Mouse (Mus musculus): ENCODE results near the gene Shisa8. TPM values are rescaled to one million over a fixed set of nuclear protein-coding genes. Genes with fewer than 3 reads are reported as not detected.

Shisa8 gene
- total and polyA plus RNA-seq, 2 experiments from 2014 or later, result 0.07 to 7.5 TPM

DNA sequence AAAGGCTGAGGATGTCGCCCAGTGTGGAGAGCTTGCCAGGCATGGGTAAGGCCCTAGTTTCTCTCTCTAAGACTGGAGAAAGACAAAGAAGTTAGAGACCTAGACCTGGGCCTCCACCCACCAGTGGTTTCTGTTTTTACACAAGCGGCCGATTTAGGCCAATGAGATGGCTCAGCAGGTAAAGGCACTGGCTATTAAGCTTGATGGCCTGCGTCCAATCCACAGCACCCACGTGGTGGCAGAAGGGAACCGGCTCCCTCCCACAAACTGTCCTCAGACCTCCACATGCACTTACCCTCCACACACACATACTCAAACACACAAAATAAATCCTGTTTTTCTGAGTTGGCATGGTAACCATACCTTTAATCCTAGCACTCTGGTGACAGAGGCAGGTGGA is 10.5 kb downstream of the Shisa8 start:
- Histone ChIP-seq H3K36me3 (replicated peaks; ENCODE audit: control insufficient read depth, insufficient read depth, low read length) (peaks cover 79% of the 10 kb centered on the region), H3K27me3 (ENCODE audit: control insufficient read depth, insufficient read depth, low read length) (0 out of 2 replicates have a peak, but pooled peaks cover 3% of the 10 kb centered on the region), H3K4me3 (ENCODE audit: low read depth, low read length) (no peak overlapping the region), H3K27ac (ENCODE audit: low read depth) (no peak overlapping the region), H3K9ac (replicated peaks; ENCODE audit: low read depth, low read length) (no peak overlapping the region), H3K4me2 (ENCODE audit: low read depth, low read length) (no peak overlapping the region), H3K4me1 (ENCODE audit: control insufficient read depth, insufficient read depth) (peaks cover 14% of the 10 kb centered on the region; the same call in 1 of the 2 replicates), H3K9me3 (replicated peaks; ENCODE audit: control insufficient read depth, low read length) (no peaks in the 10 kb centered on the region)
- DNase-seq (ENCODE audit: low spot score), result no peak
- WGBS, result 92% methylated on average over 6 of the region's 6 CpGs
- no peak for ATAC-seq (ENCODE audit: insufficient read depth, low read depth)
- TF ChIP-seq EP300 (IDR thresholded peaks at IDR 0.05; ENCODE audit: low read depth) (no peak), CTCF (IDR thresholded peaks at IDR 0.05; ENCODE audit: low read depth) (no peak)

- Histone ChIP-seq H3K9ac (replicated peaks; ENCODE audit: low read depth, low read length) (no peak overlapping the region), H3K36me3 (replicated peaks; ENCODE audit: control insufficient read depth, insufficient read depth, low read length) (peaks cover 96% of the 10 kb centered on the region), H3K9me3 (replicated peaks; ENCODE audit: control insufficient read depth, low read length) (no peaks in the 10 kb centered on the region), H3K4me1 (ENCODE audit: control insufficient read depth, insufficient read depth) (no peaks in the 10 kb centered on the region), H3K4me3 (ENCODE audit: low read depth, low read length) (no peak overlapping the region), H3K27me3 (ENCODE audit: control insufficient read depth, insufficient read depth, low read length) (no peaks in the 10 kb centered on the region), H3K4me2 (ENCODE audit: low read depth, low read length) (no peak overlapping the region), H3K27ac (ENCODE audit: low read depth) (no peak overlapping the region)
- TF ChIP-seq EP300 (IDR thresholded peaks at IDR 0.05; ENCODE audit: low read depth) (no peak), CTCF (IDR thresholded peaks at IDR 0.05; ENCODE audit: low read depth) (no peak)
- DNase-seq (ENCODE audit: low spot score), result no peak
- 86% methylated on average over 12 of the region's 12 CpGs for WGBS
- ATAC-seq (ENCODE audit: insufficient read depth, low read depth), result no peak
Measured at GRCm38 (mm10) chr15:82199546-82199945, 13.1 kb downstream of the Shisa8 start.

GRCm38 (mm10) chr15:82198342-82198741 is 14.3 kb downstream of the Shisa8 start:
- no peak overlapping the region for H3K9ac ChIP-seq (replicated peaks; ENCODE audit: low read depth, low read length)
- no peaks in the 10 kb centered on the region for H3K27me3 ChIP-seq (ENCODE audit: control insufficient read depth, insufficient read depth, low read length)
- H3K4me3 ChIP-seq (ENCODE audit: low read depth, low read length), result no peak overlapping the region
- DNase-seq (ENCODE audit: low spot score), result no peak
- peaks cover 97% of the 10 kb centered on the region for H3K36me3 ChIP-seq (replicated peaks; ENCODE audit: control insufficient read depth, insufficient read depth, low read length)
- 80% methylated on average over 7 of the region's 7 CpGs for WGBS
- no peak for ATAC-seq (ENCODE audit: insufficient read depth, low read depth)
- H3K4me2 ChIP-seq (ENCODE audit: low read depth, low read length), result no peak overlapping the region
- no peak for TF ChIP-seq EP300 (IDR thresholded peaks at IDR 0.05; ENCODE audit: low read depth)
- no peak for TF ChIP-seq CTCF (IDR thresholded peaks at IDR 0.05; ENCODE audit: low read depth)
- H3K27ac ChIP-seq (ENCODE audit: low read depth), result no peak overlapping the region
- no peaks in the 10 kb centered on the region for H3K9me3 ChIP-seq (replicated peaks; ENCODE audit: control insufficient read depth, low read length)
- no peaks in the 10 kb centered on the region for H3K4me1 ChIP-seq (ENCODE audit: control insufficient read depth, insufficient read depth)

- Histone ChIP-seq H3K27ac (ENCODE audit: low read depth) (no peak overlapping the region), H3K9me3 (replicated peaks; ENCODE audit: control insufficient read depth, low read length) (no peaks in the 10 kb centered on the region), H3K4me1 (ENCODE audit: control insufficient read depth, insufficient read depth) (no peaks in the 10 kb centered on the region), H3K4me2 (ENCODE audit: low read depth, low read length) (no peak overlapping the region), H3K9ac (replicated peaks; ENCODE audit: low read depth, low read length) (no peak overlapping the region), H3K27me3 (ENCODE audit: control insufficient read depth, insufficient read depth, low read length) (no peaks in the 10 kb centered on the region), H3K4me3 (ENCODE audit: low read depth, low read length) (no peak overlapping the region), H3K36me3 (replicated peaks; ENCODE audit: control insufficient read depth, insufficient read depth, low read length) (peaks cover 97% of the 10 kb centered on the region)
- DNase-seq (ENCODE audit: low spot score) (no peak), ATAC-seq (ENCODE audit: insufficient read depth, low read depth) (no peak)
- TF ChIP-seq CTCF (IDR thresholded peaks at IDR 0.05; ENCODE audit: low read depth), result no peak
- TF ChIP-seq EP300 (IDR thresholded peaks at IDR 0.05; ENCODE audit: low read depth), result no peak
- WGBS, result 92% methylated on average over 11 of the region's 11 CpGs
Measured at GRCm38 (mm10) chr15:82197937-82198336, 14.7 kb downstream of the Shisa8 start.

GRCm38 (mm10) chr15:82197246-82197750 is 15.3 kb downstream of the Shisa8 start:
- no peak overlapping the region for H3K9ac ChIP-seq (replicated peaks; ENCODE audit: low read depth, low read length)
- no peak overlapping the region for H3K27ac ChIP-seq (ENCODE audit: low read depth)
- no peak for ATAC-seq (ENCODE audit: insufficient read depth, low read depth)
- H3K27me3 ChIP-seq (ENCODE audit: control insufficient read depth, insufficient read depth, low read length), result no peaks in the 10 kb centered on the region
- no peak for TF ChIP-seq CTCF (IDR thresholded peaks at IDR 0.05; ENCODE audit: low read depth)
- TF ChIP-seq EP300 (IDR thresholded peaks at IDR 0.05; ENCODE audit: low read depth), result no peak
- H3K4me3 ChIP-seq (ENCODE audit: low read depth, low read length), result no peak overlapping the region
- H3K36me3 ChIP-seq (replicated peaks; ENCODE audit: control insufficient read depth, insufficient read depth, low read length), result peaks cover 98% of the 10 kb centered on the region
- 90% methylated on average over 10 of the region's 10 CpGs for WGBS
- H3K4me2 ChIP-seq (ENCODE audit: low read depth, low read length), result no peak overlapping the region
- DNase-seq (ENCODE audit: low spot score), result no peak
- H3K9me3 ChIP-seq (replicated peaks; ENCODE audit: control insufficient read depth, low read length), result no peaks in the 10 kb centered on the region
- no peaks in the 10 kb centered on the region for H3K4me1 ChIP-seq (ENCODE audit: control insufficient read depth, insufficient read depth)

DNA sequence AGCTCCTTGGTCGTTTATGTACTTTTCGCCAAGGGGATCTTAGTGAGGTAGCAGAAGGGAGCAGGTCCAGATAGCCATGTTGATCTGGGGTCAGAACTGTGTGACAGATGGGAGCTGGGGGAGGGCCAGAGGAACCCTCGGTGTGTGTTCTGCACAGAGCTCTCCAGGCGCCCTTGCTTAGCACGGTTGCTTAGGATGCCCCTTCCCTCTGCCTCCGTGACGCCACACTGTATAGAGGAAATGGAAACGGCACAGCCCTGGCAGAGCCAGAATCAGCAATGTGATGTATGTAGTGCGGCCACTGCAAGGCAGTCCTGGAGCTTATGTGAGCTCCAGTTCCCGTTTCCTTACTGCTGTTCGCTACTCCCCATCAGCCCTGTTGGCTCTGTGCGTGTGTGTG is 16.3 kb downstream of the Shisa8 start:
- WGBS, result 87% methylated on average over 12 of the region's 12 CpGs

More for the DNA sequence above, 16.3 kb downstream of the Shisa8 start:
- H3K27me3 ChIP-seq (ENCODE audit: control insufficient read depth, insufficient read depth, low read length), result no peaks in the 10 kb centered on the region
- TF ChIP-seq EP300 (IDR thresholded peaks at IDR 0.05; ENCODE audit: low read depth), result no peak
- no peak for TF ChIP-seq CTCF (IDR thresholded peaks at IDR 0.05; ENCODE audit: low read depth)
- no peak overlapping the region for H3K9ac ChIP-seq (replicated peaks; ENCODE audit: low read depth, low read length)
- DNase-seq (ENCODE audit: low spot score) (no peak), ATAC-seq (ENCODE audit: insufficient read depth, low read depth) (no peak)
- no peak overlapping the region for H3K4me3 ChIP-seq (ENCODE audit: low read depth, low read length)
- H3K4me2 ChIP-seq (ENCODE audit: low read depth, low read length), result no peak overlapping the region
- H3K9me3 ChIP-seq (replicated peaks; ENCODE audit: control insufficient read depth, low read length), result no peaks in the 10 kb centered on the region
- peaks cover 98% of the 10 kb centered on the region for H3K36me3 ChIP-seq (replicated peaks; ENCODE audit: control insufficient read depth, insufficient read depth, low read length)
- no peak overlapping the region for H3K27ac ChIP-seq (ENCODE audit: low read depth)
- no peaks in the 10 kb centered on the region for H3K4me1 ChIP-seq (ENCODE audit: control insufficient read depth, insufficient read depth)

All from heart, postnatal 0 days (tissue).